Mouse (Mus musculus): ENCODE measurements at regions not wholly inside any gene's neighbourhood (a gene's known extent, or its start where the extent isn't known, plus 50 kb on each side); places are given as distances from the start of the nearest gene placed in this dataset.

DNA sequence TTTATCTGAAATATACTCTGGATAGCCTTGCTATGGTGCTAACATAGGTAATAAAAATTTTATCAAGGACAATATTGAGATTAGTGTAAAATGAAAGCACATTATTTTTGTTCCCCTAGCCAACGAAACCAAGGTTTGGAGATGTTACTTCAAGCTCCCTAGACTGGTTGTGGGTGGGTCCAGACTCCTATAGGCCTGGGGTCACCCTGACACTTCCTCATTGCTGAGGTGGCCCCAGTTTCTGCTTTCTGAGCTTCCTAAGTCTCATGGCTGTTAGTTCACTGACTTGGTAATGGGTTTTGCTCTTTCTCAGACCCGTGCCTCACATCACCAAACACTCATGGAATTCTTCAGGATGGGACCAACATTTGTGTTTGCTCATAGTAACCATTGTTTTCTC lies 49.9 kb upstream of the Dkk2 start:
- H3K9ac ChIP-seq (ENCODE audit: low read depth, low read length), result no peak overlapping the region
- 79% methylated on average over 2 of the region's 2 CpGs for WGBS
- no peak for ATAC-seq (ENCODE audit: low FRiP score, low TSS enrichment)
- no peak overlapping the region for H3K27ac ChIP-seq (ENCODE audit: low read depth, low read length)
- no peaks in the 10 kb centered on the region for H3K4me1 ChIP-seq (ENCODE audit: control insufficient read depth, insufficient read depth, low read length)
- no peak overlapping the region for H3K4me3 ChIP-seq (ENCODE audit: low read length)
- no peaks in the 10 kb centered on the region for H3K9me3 ChIP-seq (ENCODE audit: control insufficient read depth, low read length)
- no peaks in the 10 kb centered on the region for H3K27me3 ChIP-seq (ENCODE audit: control insufficient read depth, insufficient read depth, low read length)
- no peak overlapping the region for H3K4me2 ChIP-seq (replicated peaks; ENCODE audit: low read depth, low read length)
- no peaks in the 10 kb centered on the region for H3K36me3 ChIP-seq (ENCODE audit: control insufficient read depth, insufficient read depth, low read length)

Data from kidney, embryonic 14.5 days (tissue).